Mouse (Mus musculus) layer of hippocampus, postnatal 36 days (tissue): ENCODE results near the gene Nrm. TPM values are rescaled to one million over a fixed set of nuclear protein-coding genes. Genes with fewer than 3 reads are reported as not detected.

Experiments
- DNase-seq, 2 experiments: peaks; one replicate each; pipeline ENCODE4 v3.0.0; 2022
- total RNA-seq, 2 experiments: library from RNA; stranded (reverse); gene quantifications; 2 replicates each; pipeline ENCODE4 v1.2.3; 2021

Gene Nrm
- total RNA-seq, 2 experiments from 2014 or later: 1.5 to 2.2 TPM

- DNase-seq: no peak
Observed at GRCm38 (mm10) chr17:35866911-35867890, 6.1 kb downstream of the Nrm start.

- DNase-seq: no peak
Observed at GRCm38 (mm10) chr17:35868165-35868820, 7.2 kb downstream of the Nrm start.

- no peak for DNase-seq
Observed at GRCm38 (mm10) chr17:35868961-35869345, 7.8 kb downstream of the Nrm start.

- no peak for DNase-seq
Observed at GRCm38 (mm10) chr17:35869346-35870067, 8.4 kb downstream of the Nrm start.

- no peak for DNase-seq
Observed at GRCm38 (mm10) chr17:35870151-35870883, 9.2 kb downstream of the Nrm start.

GRCm38 (mm10) chr17:35870884-35871696 is 10.0 kb downstream of the Nrm start:
- DNase-seq: no peak

GRCm38 (mm10) chr17:35873774-35874519 is 12.8 kb downstream of the Nrm start:
- peak; percentile 84 to 85 for DNase-seq

GRCm38 (mm10) chr17:35874721-35875120 is 13.6 kb downstream of the Nrm start:
- no peak for DNase-seq

- DNase-seq: peak; percentile 94
Observed at GRCm38 (mm10) chr17:35879245-35880057, 18.3 kb downstream of the Nrm start, which contains the start of gene Dhx16. Dhx16 (plus strand) TSS chr17:35879819.

- DNase-seq: no peak
Observed at GRCm38 (mm10) chr17:35882924-35883323, 21.8 kb downstream of the Nrm start.

GRCm38 (mm10) chr17:35883777-35884176 is 22.7 kb downstream of the Nrm start:
- no peak for DNase-seq

GRCm38 (mm10) chr17:35887725-35888124 is 26.6 kb downstream of the Nrm start:
- DNase-seq: no peak

- DNase-seq: peak; percentile 92 to 93
Observed at GRCm38 (mm10) chr17:35896781-35897643, 35.9 kb downstream of the Nrm start, which contains the start of gene 2310061I04Rik. 2310061I04Rik (minus strand) TSS chr17:35897431.

- no peak for DNase-seq
Observed at GRCm38 (mm10) chr17:35897644-35898573, 36.8 kb downstream of the Nrm start.

- no peak for DNase-seq
Observed at GRCm38 (mm10) chr17:35900636-35901035, 39.5 kb downstream of the Nrm start.

- no peak for DNase-seq
Observed at GRCm38 (mm10) chr17:35903343-35903991, 42.3 kb downstream of the Nrm start.

- no peak for DNase-seq
Observed at GRCm38 (mm10) chr17:35903992-35904355, 42.9 kb downstream of the Nrm start.
